Mouse (Mus musculus): ENCODE results near the gene Stk17b. TPM values are rescaled to one million over a fixed set of nuclear protein-coding genes. Genes with fewer than 3 reads are reported as not detected.

Gene Stk17b
- total and polyA plus RNA-seq, 3 experiments: 6.4 to 8.0 TPM; not detected in 1

DNA sequence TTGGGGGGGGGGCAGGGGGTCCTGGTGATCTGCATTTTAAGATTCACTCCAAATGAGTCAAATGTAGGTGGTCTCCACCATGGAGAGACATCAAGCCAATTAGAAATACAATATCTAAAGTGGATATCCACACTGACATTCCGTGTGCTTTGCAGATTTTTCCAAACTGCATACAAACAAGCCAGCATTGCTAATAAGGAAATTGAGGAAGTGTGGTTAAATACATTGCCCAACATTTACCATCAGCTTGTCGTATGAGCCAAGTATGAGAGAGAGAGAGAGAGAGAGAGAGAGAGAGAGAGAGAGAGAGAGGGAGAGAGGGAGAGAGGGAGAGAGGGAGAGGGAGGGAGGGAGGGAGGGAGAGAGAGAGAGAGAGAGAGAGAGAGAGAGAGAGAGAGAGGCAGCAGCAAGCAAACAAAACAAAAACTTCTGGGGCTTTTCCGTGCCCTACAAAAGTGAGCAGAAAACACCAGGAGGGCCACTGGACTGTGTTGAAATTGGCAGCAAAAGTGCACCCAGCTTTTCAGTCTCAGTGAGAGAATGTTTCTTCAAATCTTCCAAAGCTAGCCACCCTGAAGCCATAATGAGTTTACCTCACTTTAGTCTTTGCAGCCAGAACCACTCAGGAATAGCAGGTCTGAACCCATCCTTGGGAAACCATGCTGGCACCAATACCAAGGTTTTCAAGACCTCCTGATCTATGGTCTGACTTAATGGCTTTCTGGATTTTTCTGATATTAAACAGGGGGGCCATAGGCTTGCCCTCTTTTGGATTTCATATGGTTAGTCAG lies 33.2 kb upstream of the Stk17b start:
- Histone ChIP-seq H3K9ac (ENCODE audit: control insufficient read depth, low read depth, low read length, poor library complexity, severe bottlenecking) (no peak overlapping the region), H3K4me3 (ENCODE audit: control insufficient read depth in 1 of 2, insufficient read depth in 1 of 2, low read depth in 2 of 2, low read length in 2 of 2) (no peak overlapping the region), H3K79me2 (ENCODE audit: control insufficient read depth, insufficient read depth, low read length, poor library complexity) (no peaks in the 10 kb centered on the region), H3K9me3 (replicated peaks; ENCODE audit: insufficient read depth, low read length) (no peaks in the 10 kb centered on the region), H3K36me3 (ENCODE audit: control insufficient read depth in 1 of 2, insufficient read depth in 2 of 2, low read length in 2 of 2) (no peaks in the 10 kb centered on the region), H3K27ac (ENCODE audit: control insufficient read depth, low read depth, low read length) (no peak overlapping the region), H3K27me3 (ENCODE audit: control insufficient read depth in 1 of 2, insufficient read depth in 2 of 2, low read length in 2 of 2) (no peaks in the 10 kb centered on the region), H3K4me1 (ENCODE audit: control insufficient read depth in 1 of 2, insufficient read depth in 2 of 2, low read length in 2 of 2) (no peaks in the 10 kb centered on the region)
- TF ChIP-seq ETS1 (IDR thresholded peaks at IDR 0.05; ENCODE audit: low read depth, low read length) (no peak), TCF12 (IDR thresholded peaks at IDR 0.05; ENCODE audit: low read depth, low read length) (no peak), USF1 (IDR thresholded peaks at IDR 0.05; ENCODE audit: low read depth, low read length) (no peak), MYB (IDR thresholded peaks at IDR 0.05; ENCODE audit: low read depth, low read length) (no peak), NELFE (IDR thresholded peaks at IDR 0.05; ENCODE audit: low read depth, low read length) (no peak), USF2 (IDR thresholded peaks at IDR 0.05; ENCODE audit: borderline replicate concordance in 1 of 2, insufficient read depth in 1 of 2, low read depth in 1 of 2, low read length in 2 of 2) (no peak), NRF1 (IDR thresholded peaks at IDR 0.05; ENCODE audit: insufficient read depth, low read depth, low read length, poor library complexity, severe bottlenecking) (no peak), MAX (IDR thresholded peaks at IDR 0.05; ENCODE audit: low read length) (no peak), E2F4 (IDR thresholded peaks at IDR 0.05; ENCODE audit: borderline replicate concordance, low read depth, low read length) (no peak), ZNF384 (IDR thresholded peaks at IDR 0.05; ENCODE audit: low read depth, low read length) (no peak), RAD21 (IDR thresholded peaks at IDR 0.05; ENCODE audit: low read depth, low read length) (no peak), CHD1 (IDR thresholded peaks at IDR 0.05; ENCODE audit: low read depth, low read length) (no peak), SIN3A (IDR thresholded peaks at IDR 0.05; ENCODE audit: low read length) (no peak), TAL1 (IDR thresholded peaks at IDR 0.05; ENCODE audit: low read length) (no peak), RCOR1 (IDR thresholded peaks at IDR 0.05; ENCODE audit: low read depth, low read length) (no peak), GATA1 (IDR thresholded peaks at IDR 0.05; ENCODE audit: low read depth, low read length) (no peak)
- no peak for DNase-seq (ENCODE audit: low read depth, low spot score)

DNA sequence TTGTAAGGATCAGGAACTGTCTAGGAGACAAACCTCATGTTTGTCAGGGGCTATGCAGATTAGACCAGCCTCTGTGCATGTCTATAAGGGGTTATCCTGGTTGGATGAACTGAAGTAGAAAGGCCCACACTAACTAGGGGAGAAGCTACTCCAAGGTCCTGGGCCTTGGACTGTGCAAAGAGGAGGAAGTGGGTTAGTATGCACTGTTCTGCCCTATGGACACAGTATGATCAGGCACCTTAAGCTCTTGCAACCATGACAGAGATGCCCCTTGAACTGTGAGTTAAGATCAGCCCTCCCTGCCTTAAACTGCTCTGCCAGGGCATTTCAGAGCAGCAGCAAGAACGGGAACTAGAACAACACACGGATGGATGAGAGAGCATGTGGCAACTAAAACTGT lies 31.3 kb upstream of the Stk17b start:
- no peaks in the 10 kb centered on the region for H3K9me3 ChIP-seq (replicated peaks; ENCODE audit: insufficient read depth, low read length)
- no peak for DNase-seq (ENCODE audit: low read depth, low spot score)
- H3K27me3 ChIP-seq (ENCODE audit: control insufficient read depth in 1 of 2, insufficient read depth in 2 of 2, low read length in 2 of 2): no peaks in the 10 kb centered on the region
- no peaks in the 10 kb centered on the region for H3K79me2 ChIP-seq (ENCODE audit: control insufficient read depth, insufficient read depth, low read length, poor library complexity)
- no peak overlapping the region for H3K9ac ChIP-seq (ENCODE audit: control insufficient read depth, low read depth, low read length, poor library complexity, severe bottlenecking)
- no peaks in the 10 kb centered on the region for H3K36me3 ChIP-seq (ENCODE audit: control insufficient read depth in 1 of 2, insufficient read depth in 2 of 2, low read length in 2 of 2)
- no peak for TF ChIP-seq SMC3 (IDR thresholded peaks at IDR 0.05; ENCODE audit: low read depth, low read length)
- no peak for TF ChIP-seq MAFK (IDR thresholded peaks at IDR 0.05; ENCODE audit: borderline replicate concordance, low read depth, low read length)
- no peak for TF ChIP-seq RAD21 (IDR thresholded peaks at IDR 0.05; ENCODE audit: low read depth, low read length)
- no peak for TF ChIP-seq POLR2AphosphoS5 (IDR thresholded peaks at IDR 0.05; ENCODE audit: borderline replicate concordance, low read depth, low read length)
- no peak for TF ChIP-seq TBP (IDR thresholded peaks at IDR 0.05; ENCODE audit: low read depth, low read length)
- no peak overlapping the region for H3K27ac ChIP-seq (ENCODE audit: control insufficient read depth, low read depth, low read length)
- no peaks in the 10 kb centered on the region for H3K4me1 ChIP-seq (ENCODE audit: control insufficient read depth in 1 of 2, insufficient read depth in 2 of 2, low read length in 2 of 2)
- H3K4me3 ChIP-seq (ENCODE audit: control insufficient read depth in 1 of 2, insufficient read depth in 1 of 2, low read depth in 2 of 2, low read length in 2 of 2): no peak overlapping the region
